ENCODE assay signal across 32 mouse cellular contexts in the genomic region with DNA sequence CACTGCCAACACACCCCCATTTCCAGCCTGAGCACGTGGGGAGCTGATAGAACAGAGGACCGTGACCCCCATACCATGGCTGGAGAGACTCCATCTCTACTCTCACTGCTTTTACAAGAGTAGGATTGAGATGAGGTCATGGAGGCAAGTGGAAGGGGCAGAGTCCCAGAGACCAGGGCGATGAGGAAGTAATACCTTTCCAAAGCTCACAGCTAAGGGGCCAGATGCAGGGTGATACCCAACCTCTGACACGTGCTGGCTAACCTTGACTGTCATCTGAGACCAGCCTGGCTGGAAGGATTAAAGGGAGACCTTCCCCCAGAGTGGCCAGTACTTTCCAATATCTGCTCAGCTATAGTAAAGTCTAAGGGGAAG. TPM values are rescaled to one million over a fixed set of nuclear protein-coding genes. Genes with fewer than 3 reads are reported as not detected.
DNase-seq lines count a peak whose midpoint lies in the region; ATAC-seq and TF ChIP-seq lines count a peak whose summit lies in the region.
"Had no signal": no experiment of that assay in that cellular context is flagged by ENCODE, and none has a peak within 500 bp of the region (broad histone marks: within the 10 kb centered on the region; RNA-seq: fewer than 3 reads in every experiment).

No protein-coding gene starts in this region.

- no peak for ATAC-seq in midbrain, embryonic 11.5 days (ENCODE audit: low FRiP score)
- ATAC-seq in midbrain, embryonic 14.5 days (ENCODE audit: low FRiP score, low TSS enrichment): no peak
- peak; percentile 45; the same call in 1 of the 2 replicates for ATAC-seq in common myeloid progenitor, adult 5-6 weeks (replicated peaks; ENCODE audit: low read depth, poor library complexity, severe bottlenecking)
- ATAC-seq in intestine, embryonic 16.5 days: peak; percentile 79
- ATAC-seq in lung, postnatal 0 days: no peak
- ATAC-seq: forebrain, embryonic 14.5 days had no signal

- TF ChIP-seq CTCF in lung, postnatal 0 days (IDR thresholded peaks at IDR 0.05): no peak

- no peaks in the 10 kb centered on the region; the same call in 1 of the 2 replicates for H3K36me3 ChIP-seq in midbrain, embryonic 11.5 days (ENCODE audit: control insufficient read depth, insufficient read depth, low read length)
- H3K36me3 ChIP-seq in midbrain, embryonic 14.5 days (ENCODE audit: control insufficient read depth, insufficient read depth, low read length): no peaks in the 10 kb centered on the region
- no peaks in the 10 kb centered on the region for H3K36me3 ChIP-seq in intestine, embryonic 16.5 days (ENCODE audit: control insufficient read depth, insufficient read depth, low read length)
- H3K36me3 ChIP-seq in lung, postnatal 0 days (ENCODE audit: insufficient read depth, low read length): no peaks in the 10 kb centered on the region
- H3K36me3 ChIP-seq: embryonic facial prominence, embryonic 10.5 days; embryonic facial prominence, embryonic 15.5 days; G1E; heart, embryonic 13.5 days; limb, embryonic 12.5 days; midbrain, embryonic 12.5 days; neural tube, embryonic 13.5 days had no signal

- peak; percentile 59 for DNase-seq in midbrain, embryonic 11.5 days (ENCODE audit: low spot score, missing footprints)
- no peak for DNase-seq in midbrain, embryonic 14.5 days
- no peak for DNase-seq in lung, postnatal 0 days (ENCODE audit: low spot score)
- no peak for DNase-seq in cerebellum, adult 9-10 months
- DNase-seq: adrenal gland, postnatal 25 days; cerebellum, adult 11-12 months; gastrocnemius, postnatal 25 days; heart, adult 18-20 months; heart, postnatal 10 days; kidney, adult 9 months; kidney, postnatal 10 days; right cerebral cortex, postnatal 4 days had no signal

- 73% methylated on average over 4 of the region's 4 CpGs for WGBS in midbrain, embryonic 11.5 days
- WGBS in midbrain, embryonic 14.5 days: 78% methylated on average over 4 of the region's 4 CpGs
- WGBS in intestine, embryonic 16.5 days: 61% methylated on average over 4 of the region's 4 CpGs
- 47% methylated on average over 4 of the region's 4 CpGs for WGBS in lung, postnatal 0 days

- H3K27me3 ChIP-seq in midbrain, embryonic 11.5 days (ENCODE audit: control insufficient read depth, insufficient read depth, low read length): no peaks in the 10 kb centered on the region
- H3K27me3 ChIP-seq in midbrain, embryonic 14.5 days (ENCODE audit: control insufficient read depth, insufficient read depth, low read length): no peaks in the 10 kb centered on the region
- H3K27me3 ChIP-seq in intestine, embryonic 16.5 days (replicated peaks; ENCODE audit: control insufficient read depth, insufficient read depth, low read length): no peaks in the 10 kb centered on the region
- H3K27me3 ChIP-seq in lung, postnatal 0 days (replicated peaks; ENCODE audit: insufficient read depth, low read length): no peaks in the 10 kb centered on the region
- H3K27me3 ChIP-seq: embryonic facial prominence, embryonic 15.5 days; midbrain, embryonic 12.5 days; neural tube, embryonic 13.5 days had no signal

- H3K9me3 ChIP-seq in midbrain, embryonic 11.5 days (ENCODE audit: control insufficient read depth, low read length): no peaks in the 10 kb centered on the region
- H3K9me3 ChIP-seq in midbrain, embryonic 14.5 days (ENCODE audit: control insufficient read depth, low read length): no peaks in the 10 kb centered on the region
- no peaks in the 10 kb centered on the region for H3K9me3 ChIP-seq in intestine, embryonic 16.5 days (ENCODE audit: control insufficient read depth, low read length)
- H3K9me3 ChIP-seq in lung, postnatal 0 days (ENCODE audit: low read length): no peaks in the 10 kb centered on the region
- H3K9me3 ChIP-seq: embryonic facial prominence, embryonic 10.5 days; embryonic facial prominence, embryonic 15.5 days; G1E; heart, embryonic 13.5 days; limb, embryonic 12.5 days; midbrain, embryonic 12.5 days; neural tube, embryonic 13.5 days had no signal

- no peak overlapping the region for H3K4me3 ChIP-seq in midbrain, embryonic 11.5 days (ENCODE audit: low read depth, low read length)
- no peak overlapping the region for H3K4me3 ChIP-seq in midbrain, embryonic 14.5 days (replicated peaks; ENCODE audit: low read depth, low read length)
- no peak overlapping the region for H3K4me3 ChIP-seq in intestine, embryonic 16.5 days (ENCODE audit: low read length)
- no peak overlapping the region for H3K4me3 ChIP-seq in lung, postnatal 0 days (ENCODE audit: low read depth, low read length)
- H3K4me3 ChIP-seq: embryonic facial prominence, embryonic 10.5 days; embryonic facial prominence, embryonic 15.5 days; heart, embryonic 13.5 days; limb, embryonic 12.5 days; midbrain, embryonic 12.5 days; neural tube, embryonic 13.5 days had no signal

- no peaks in the 10 kb centered on the region for H3K4me1 ChIP-seq in midbrain, embryonic 11.5 days (ENCODE audit: control insufficient read depth, insufficient read depth, low read length)
- H3K4me1 ChIP-seq in midbrain, embryonic 14.5 days (ENCODE audit: control insufficient read depth, insufficient read depth, low read length): no peaks in the 10 kb centered on the region
- H3K4me1 ChIP-seq in intestine, embryonic 16.5 days (ENCODE audit: control insufficient read depth, insufficient read depth, low read length): 0 out of 2 replicates have a peak, but pooled peaks cover 3% of the 10 kb centered on the region
- no peaks in the 10 kb centered on the region for H3K4me1 ChIP-seq in lung, postnatal 0 days (ENCODE audit: insufficient read depth, low read depth, low read length)
- H3K4me1 ChIP-seq: embryonic facial prominence, embryonic 10.5 days; embryonic facial prominence, embryonic 15.5 days; heart, embryonic 13.5 days; limb, embryonic 12.5 days; midbrain, embryonic 12.5 days; neural tube, embryonic 13.5 days had no signal

- TF ChIP-seq EP300 in lung, postnatal 0 days (IDR thresholded peaks at IDR 0.05): no peak

- no peak overlapping the region for H3K27ac ChIP-seq in midbrain, embryonic 11.5 days (ENCODE audit: low read depth, low read length)
- H3K27ac ChIP-seq in midbrain, embryonic 14.5 days (replicated peaks; ENCODE audit: low read depth, low read length): no peak overlapping the region
- no peak overlapping the region for H3K27ac ChIP-seq in intestine, embryonic 16.5 days (ENCODE audit: low read length)
- H3K27ac ChIP-seq in lung, postnatal 0 days (ENCODE audit: low read length): no peak overlapping the region
- H3K27ac ChIP-seq: embryonic facial prominence, embryonic 10.5 days; embryonic facial prominence, embryonic 15.5 days; heart, embryonic 13.5 days; hindbrain, embryonic 14.5 days; limb, embryonic 12.5 days; macrophage; midbrain, embryonic 12.5 days; neural tube, embryonic 13.5 days had no signal

- H3K9ac ChIP-seq in midbrain, embryonic 11.5 days (ENCODE audit: low read length): no peak overlapping the region
- H3K9ac ChIP-seq in midbrain, embryonic 14.5 days (replicated peaks; ENCODE audit: low read length): no peak overlapping the region
- H3K9ac ChIP-seq in intestine, embryonic 16.5 days (ENCODE audit: low read depth, low read length): no peak overlapping the region
- no peak overlapping the region for H3K9ac ChIP-seq in lung, postnatal 0 days (replicated peaks; ENCODE audit: low read depth)
- H3K9ac ChIP-seq: embryonic facial prominence, embryonic 15.5 days; heart, embryonic 13.5 days; hindbrain, embryonic 14.5 days; limb, embryonic 12.5 days; midbrain, embryonic 12.5 days; neural tube, embryonic 13.5 days had no signal

- no peak overlapping the region for H3K4me2 ChIP-seq in midbrain, embryonic 11.5 days
- no peak overlapping the region for H3K4me2 ChIP-seq in midbrain, embryonic 14.5 days (ENCODE audit: low read length)
- H3K4me2 ChIP-seq in intestine, embryonic 16.5 days (ENCODE audit: low read depth, low read length): no peak overlapping the region
- no peak overlapping the region for H3K4me2 ChIP-seq in lung, postnatal 0 days (replicated peaks; ENCODE audit: low read depth, low read length)
- H3K4me2 ChIP-seq: embryonic facial prominence, embryonic 15.5 days; heart, embryonic 13.5 days; hindbrain, embryonic 14.5 days; limb, embryonic 12.5 days; midbrain, embryonic 12.5 days; neural tube, embryonic 13.5 days had no signal

RNA-seq across cellular contexts. Expression of a gene that starts 0.6 kb away (rescaled TPM):
- not detected in 2 replicates for polyA plus RNA-seq in midbrain, embryonic 11.5 days (2014; fragmentation: Nextera tagmentation; extraction: Ambion mirVana)
- not detected in 2 replicates for polyA plus RNA-seq in midbrain, embryonic 14.5 days (2014; fragmentation: Nextera tagmentation; extraction: Ambion mirVana)
- total RNA-seq in common myeloid progenitor, adult 5-6 weeks (2017): not detected in 2 replicates
- polyA plus RNA-seq in intestine, embryonic 16.5 days (2015; fragmentation: Nextera tagmentation; extraction: Ambion mirVana): not detected in 2 replicates
- not detected in 2 replicates for polyA plus RNA-seq in lung, postnatal 0 days (2015; fragmentation: Nextera tagmentation; extraction: Ambion mirVana)
- total RNA-seq: adrenal gland, postnatal 25 days; G1E; gastrocnemius, adult 18-20 months; gastrocnemius, postnatal 25 days; heart, adult 18-20 months; heart, postnatal 10 days; hematopoietic stem cell, adult 5-6 weeks; left cerebral cortex, postnatal 10 days; liver, adult 2 months had no signal
- polyA plus RNA-seq: C2C12; embryonic facial prominence, embryonic 10.5 days; embryonic facial prominence, embryonic 15.5 days; forebrain, embryonic 14.5 days; G1E; heart, embryonic 13.5 days; hindbrain, embryonic 14.5 days; large intestine, adult 2 months; limb, embryonic 12.5 days; liver, adult 2 months; liver, embryonic 16.5 days; lung, embryonic 16.5 days; macrophage; midbrain, embryonic 12.5 days; neural tube, embryonic 13.5 days had no signal

RNA-seq across cellular contexts. Expression of a gene that starts 26.1 kb away (rescaled TPM):
- 0.10 and 0.12 TPM in 2 replicates for polyA plus RNA-seq in midbrain, embryonic 11.5 days (2014; fragmentation: Nextera tagmentation; extraction: Ambion mirVana)
- 0.84 and 1.4 TPM in 2 replicates for polyA plus RNA-seq in midbrain, embryonic 14.5 days (2014; fragmentation: Nextera tagmentation; extraction: Ambion mirVana)
- not detected in 2 replicates for total RNA-seq in common myeloid progenitor, adult 5-6 weeks (2017)
- polyA plus RNA-seq in intestine, embryonic 16.5 days (2015; fragmentation: Nextera tagmentation; extraction: Ambion mirVana): 0.02 and 0.07 TPM in 2 replicates
- not detected in 2 replicates for polyA plus RNA-seq in lung, postnatal 0 days (2015; fragmentation: Nextera tagmentation; extraction: Ambion mirVana)
- total RNA-seq: G1E; gastrocnemius, postnatal 25 days; heart, postnatal 10 days; liver, adult 2 months had no signal
- polyA plus RNA-seq: embryonic facial prominence, embryonic 10.5 days; embryonic facial prominence, embryonic 15.5 days; G1E; heart, embryonic 13.5 days; limb, embryonic 12.5 days; liver, embryonic 16.5 days; lung, embryonic 16.5 days; macrophage had no signal

RNA-seq across cellular contexts. Expression of a gene that starts 32.7 kb away (rescaled TPM):
- 33.0 and 41.8 TPM in 2 replicates for polyA plus RNA-seq in midbrain, embryonic 11.5 days (2014; fragmentation: Nextera tagmentation; extraction: Ambion mirVana)
- polyA plus RNA-seq in midbrain, embryonic 14.5 days (2014; fragmentation: Nextera tagmentation; extraction: Ambion mirVana): 48.8 and 64.3 TPM in 2 replicates
- total RNA-seq in common myeloid progenitor, adult 5-6 weeks (2017): 13.6 and 18.3 TPM in 2 replicates
- polyA plus RNA-seq in intestine, embryonic 16.5 days (2015; fragmentation: Nextera tagmentation; extraction: Ambion mirVana): 36.7 and 38.4 TPM in 2 replicates
- 20.5 and 21.5 TPM in 2 replicates for polyA plus RNA-seq in lung, postnatal 0 days (2015; fragmentation: Nextera tagmentation; extraction: Ambion mirVana)
- total RNA-seq: G1E had no signal

RNA-seq across cellular contexts. Expression of a gene that starts 50.0 kb away (rescaled TPM):
- polyA plus RNA-seq in midbrain, embryonic 11.5 days (2014; fragmentation: Nextera tagmentation; extraction: Ambion mirVana): 11.4 and 13.0 TPM in 2 replicates
- polyA plus RNA-seq in midbrain, embryonic 14.5 days (2014; fragmentation: Nextera tagmentation; extraction: Ambion mirVana): 17.2 and 21.6 TPM in 2 replicates
- not detected in 2 replicates for total RNA-seq in common myeloid progenitor, adult 5-6 weeks (2017)
- polyA plus RNA-seq in intestine, embryonic 16.5 days (2015; fragmentation: Nextera tagmentation; extraction: Ambion mirVana): 1.1 and 2.5 TPM in 2 replicates
- polyA plus RNA-seq in lung, postnatal 0 days (2015; fragmentation: Nextera tagmentation; extraction: Ambion mirVana): 1.1 and 1.3 TPM in 2 replicates
- total RNA-seq: hematopoietic stem cell, adult 5-6 weeks had no signal
- polyA plus RNA-seq: G1E had no signal

RNA-seq across cellular contexts. Expression of a gene that starts 54.1 kb away (rescaled TPM):
- polyA plus RNA-seq in midbrain, embryonic 11.5 days (2014; fragmentation: Nextera tagmentation; extraction: Ambion mirVana): 10.5 and 13.4 TPM in 2 replicates
- 14.7 and 19.1 TPM in 2 replicates for polyA plus RNA-seq in midbrain, embryonic 14.5 days (2014; fragmentation: Nextera tagmentation; extraction: Ambion mirVana)
- 4.1 and 4.7 TPM in 2 replicates for total RNA-seq in common myeloid progenitor, adult 5-6 weeks (2017)
- polyA plus RNA-seq in intestine, embryonic 16.5 days (2015; fragmentation: Nextera tagmentation; extraction: Ambion mirVana): 140 and 145 TPM in 2 replicates
- polyA plus RNA-seq in lung, postnatal 0 days (2015; fragmentation: Nextera tagmentation; extraction: Ambion mirVana): 27.6 and 32.1 TPM in 2 replicates
- total RNA-seq: G1E had no signal

Comparison
In these comparisons a context has a peak if more than half of its experiments do, and no peak if none do; other contexts are left out.
1. ATAC-seq: peak in common myeloid progenitor, adult 5-6 weeks (single experiment) and intestine, embryonic 16.5 days (single experiment); none in midbrain, embryonic 11.5 days (single experiment), midbrain, embryonic 14.5 days (single experiment) and lung, postnatal 0 days (single experiment).